Comparison of ENCODE assay signal across 31 mouse cellular contexts in the genomic region with DNA sequence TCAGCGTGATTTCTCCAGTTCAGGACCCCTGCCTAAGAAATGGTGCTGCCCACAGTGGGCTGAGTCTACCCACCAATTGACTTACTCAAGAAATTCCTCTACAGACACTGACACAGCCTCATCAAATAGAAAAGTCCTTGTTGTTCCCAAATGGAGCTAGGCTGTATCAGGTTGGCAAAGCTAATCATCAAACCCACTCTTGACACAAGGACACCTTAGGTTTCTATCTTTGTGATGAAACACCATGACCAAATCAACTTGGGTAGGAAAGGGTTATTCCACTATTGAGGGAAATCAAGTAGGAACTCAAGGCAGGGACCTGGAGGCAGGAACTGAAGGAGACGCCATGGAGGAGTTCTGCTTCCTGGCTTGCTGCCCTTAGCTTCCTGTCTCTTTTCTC. TPM values are rescaled to one million over a fixed set of nuclear protein-coding genes. Genes with fewer than 3 reads are reported as not detected.
"Had no signal": no experiment of that assay in that cellular context is flagged by ENCODE, and none has a peak within 500 bp of the region (broad histone marks: within the 10 kb centered on the region; RNA-seq: fewer than 3 reads in every experiment).

A gene (plus strand): TSS at position 301 of the 400 bp plus-strand sequence.

- DNase-seq: gastrocnemius, adult 2 months; gastrocnemius, postnatal 10 days; gastrocnemius, postnatal 25 days; heart, adult 18-20 months; heart, postnatal 10 days; heart, postnatal 4 days; kidney, adult 18-20 months; kidney, adult 8-10 months; kidney, postnatal 10 days; kidney, postnatal 25 days; kidney, postnatal 4 days; liver; liver, embryonic 13.5 days had no signal

- H3K9me3 ChIP-seq: heart, embryonic 10.5 days; heart, embryonic 12.5 days; hindbrain, embryonic 10.5 days; hindbrain, embryonic 12.5 days; intestine, embryonic 15.5 days; limb, embryonic 10.5 days; limb, embryonic 12.5 days; liver, embryonic 13.5 days; liver, embryonic 15.5 days had no signal

- H3K4me3 ChIP-seq: gastrocnemius, adult 2 months; heart, embryonic 10.5 days; heart, embryonic 12.5 days; hindbrain, embryonic 10.5 days; hindbrain, embryonic 12.5 days; intestine, embryonic 15.5 days; layer of hippocampus, adult 2 months; left cerebral cortex, adult 2 months; limb, embryonic 10.5 days; limb, embryonic 12.5 days; liver, embryonic 13.5 days; liver, embryonic 15.5 days had no signal

- H3K36me3 ChIP-seq: heart, embryonic 10.5 days; heart, embryonic 12.5 days; hindbrain, embryonic 10.5 days; hindbrain, embryonic 12.5 days; intestine, embryonic 15.5 days; limb, embryonic 10.5 days; limb, embryonic 12.5 days; liver, embryonic 13.5 days; liver, embryonic 15.5 days had no signal

- H3K4me1 ChIP-seq: liver, embryonic 15.5 days had no signal

RNA-seq across cellular contexts. Expression of the gene that starts here (rescaled TPM):
- total RNA-seq: gastrocnemius, adult 2 months; gastrocnemius, postnatal 10 days; gastrocnemius, postnatal 25 days; gastrocnemius, postnatal 4 days; granulocyte monocyte progenitor cell, adult 5-6 weeks; heart, adult 18-20 months; heart, adult 8-10 months; heart, postnatal 10 days; heart, postnatal 25 days; heart, postnatal 4 days; layer of hippocampus, adult 2 months; layer of hippocampus, postnatal 10 days; layer of hippocampus, postnatal 25 days; left cerebral cortex, adult 2 months; left cerebral cortex, postnatal 10 days; left cerebral cortex, postnatal 25 days had no signal
